Mouse (Mus musculus) monocyte, adult 5-6 weeks (primary cell): ENCODE results near the gene Gm15093. TPM values are rescaled to one million over a fixed set of nuclear protein-coding genes. Genes with fewer than 3 reads are reported as not detected.
"Not testable (repeated sequence)": the region's sequence is repeated elsewhere in the genome, so short reads cannot be mapped to it uniquely, and the experiment has no call there.

Experiments used
- ATAC-seq: fragments of 153-309, 156-312 bp; replicated peaks from 2 replicates; pipeline ENCODE4 v1.8.0; 2017; ENCODE audit warnings: mild to moderate bottlenecking; ENCODE audit not compliant: low TSS enrichment, insufficient number of reproducible peaks, severe bottlenecking, poor library complexity, low FRiP score
- total RNA-seq: library from RNA; stranded (forward); fragments of 200-1000, 200-491, 200-594 nt; gene quantifications from 3 replicates; pipeline ENCODE4 v1.2.3, GENCODE M21; 2017

The Gm15093 gene
- total RNA-seq, result not detected in 3 replicates

DNA sequence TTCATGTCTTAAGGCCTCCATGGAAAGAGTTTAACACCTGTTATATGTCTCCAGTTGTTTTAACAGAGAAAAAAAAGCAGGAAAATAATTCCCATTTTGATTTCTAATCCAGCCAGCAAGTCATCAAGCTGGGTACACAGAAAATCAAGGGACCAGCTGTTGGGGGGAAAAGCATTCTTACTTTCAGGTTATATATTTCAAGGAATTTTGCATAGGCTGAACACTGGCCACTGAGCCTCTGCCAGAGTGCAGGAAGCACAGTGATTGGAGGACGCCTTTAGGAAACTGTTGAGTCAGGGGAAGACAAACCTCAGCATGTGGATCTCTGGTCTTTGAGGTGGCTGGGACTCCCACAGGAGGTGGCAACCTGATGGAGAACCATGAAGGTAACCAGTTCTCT is at the start of gene Gm15093:
TSS of gene Gm15093 (plus strand) at position 301 of the 400 bp plus-strand sequence.
- ATAC-seq, result not testable (repeated sequence)

Other genes starting within 250 kb of the Gm15093 start
- gene Ott, start 198.1 kb upstream of the Gm15093 start, total RNA-seq, result not detected in 3 replicates
- not detected in 3 replicates for gene Gm15085, start 175.2 kb downstream of the Gm15093 start, total RNA-seq